10 mouse cellular contexts compared by ENCODE assay signal in genomic region chr13:81181459-81181858, GRCm38 (mm10).
DNase-seq lines count a peak whose midpoint lies in the region; ATAC-seq and TF ChIP-seq lines count a peak whose summit lies in the region.
"Had no signal": no experiment of that assay in that cellular context is flagged by ENCODE, and none has a peak within 500 bp of the region (broad histone marks: within the 10 kb centered on the region; RNA-seq: fewer than 3 reads in every experiment).

No protein-coding gene starts in this region.

- no peak overlapping the region for H3ac ChIP-seq in myocyte (ENCODE audit: control insufficient read depth, insufficient read length)

- H3K27me3 ChIP-seq in embryonic facial prominence, embryonic 13.5 days = no peaks in the 10 kb centered on the region
- H3K27me3 ChIP-seq in embryonic facial prominence, embryonic 10.5 days (replicated peaks; ENCODE audit: low read depth, poor library complexity, severe bottlenecking) = no peaks in the 10 kb centered on the region
- no peaks in the 10 kb centered on the region for H3K27me3 ChIP-seq in kidney, embryonic 14.5 days (ENCODE audit: control insufficient read depth, insufficient read depth, low read length)
- no peaks in the 10 kb centered on the region for H3K27me3 ChIP-seq in kidney, adult 2 months (replicated peaks; ENCODE audit: control insufficient read depth, insufficient read depth, low read length)
- no peaks in the 10 kb centered on the region for H3K27me3 ChIP-seq in myocyte (ENCODE audit: control insufficient read depth, insufficient read depth, insufficient read length)
- H3K27me3 ChIP-seq: liver, embryonic 15.5 days had no signal

- ATAC-seq in embryonic facial prominence, embryonic 13.5 days (ENCODE audit: insufficient number of reproducible peaks, insufficient read depth, low FRiP score, low TSS enrichment, low read depth) = no peak
- ATAC-seq in kidney, embryonic 14.5 days (ENCODE audit: low FRiP score, low TSS enrichment) = peak; percentile 68; the same call in 1 of the 2 replicates

- no peak for TF ChIP-seq CTCF in kidney, adult 2 months (conservative IDR thresholded peaks at IDR 0.05; ENCODE audit: insufficient read depth, insufficient read length, low read depth, low read length)

- H3K4me2 ChIP-seq in embryonic facial prominence, embryonic 13.5 days = no peak overlapping the region
- H3K4me2 ChIP-seq in kidney, embryonic 14.5 days (replicated peaks; ENCODE audit: low read depth, low read length) = no peak overlapping the region
- peak overlapping the region; percentile 65 for H3K4me2 ChIP-seq in myocyte (ENCODE audit: low read depth)
- H3K4me2 ChIP-seq: liver, embryonic 15.5 days had no signal

- H3K9me3 ChIP-seq in embryonic facial prominence, embryonic 13.5 days = no peaks in the 10 kb centered on the region
- H3K9me3 ChIP-seq in embryonic facial prominence, embryonic 10.5 days = no peaks in the 10 kb centered on the region
- H3K9me3 ChIP-seq in kidney, embryonic 14.5 days (ENCODE audit: control insufficient read depth, low read length) = no peaks in the 10 kb centered on the region
- H3K9me3 ChIP-seq: liver, embryonic 15.5 days had no signal

- no peak overlapping the region for H3K9ac ChIP-seq in embryonic facial prominence, embryonic 13.5 days
- no peak overlapping the region for H3K9ac ChIP-seq in kidney, embryonic 14.5 days (ENCODE audit: low read depth, low read length)
- H3K9ac ChIP-seq: liver, embryonic 15.5 days had no signal

- no peak for DNase-seq in embryonic facial prominence, embryonic 10.5 days (ENCODE audit: low spot score)
- no peak for DNase-seq in kidney, adult 2 months
- DNase-seq in retina, postnatal 1 day = peak; percentile 42
- DNase-seq in retina, embryonic 14.5 days (ENCODE audit: low spot score) = no peak
- no peak for DNase-seq in thymus, postnatal 25 days
- DNase-seq: cerebellum, adult 11 months had no signal

- H3K4me3 ChIP-seq in embryonic facial prominence, embryonic 13.5 days = no peak overlapping the region
- no peak overlapping the region for H3K4me3 ChIP-seq in embryonic facial prominence, embryonic 10.5 days
- no peak overlapping the region for H3K4me3 ChIP-seq in kidney, embryonic 14.5 days (ENCODE audit: low read length)
- no peak overlapping the region for H3K4me3 ChIP-seq in kidney, adult 2 months (ENCODE audit: insufficient read depth, low read depth, low read length)
- H3K4me3 ChIP-seq in myocyte = no peak overlapping the region
- H3K4me3 ChIP-seq: liver, embryonic 15.5 days had no signal

- H3K4me1 ChIP-seq in embryonic facial prominence, embryonic 13.5 days = peaks cover 18% of the 10 kb centered on the region
- no peaks in the 10 kb centered on the region for H3K4me1 ChIP-seq in embryonic facial prominence, embryonic 10.5 days
- H3K4me1 ChIP-seq in kidney, embryonic 14.5 days (ENCODE audit: control insufficient read depth, insufficient read depth, low read length) = 0 out of 2 replicates have a peak, but pooled peaks cover 6% of the 10 kb centered on the region
- H3K4me1 ChIP-seq in kidney, adult 2 months (ENCODE audit: control insufficient read depth, insufficient read depth, low read length) = no peaks in the 10 kb centered on the region
- H3K4me1 ChIP-seq: liver, embryonic 15.5 days had no signal

- H3K27ac ChIP-seq in embryonic facial prominence, embryonic 13.5 days = 0 out of 2 replicates have a peak overlapping the region, but pooled peaks have one; percentile 22
- H3K27ac ChIP-seq in embryonic facial prominence, embryonic 10.5 days (replicated peaks) = no peak overlapping the region
- no peak overlapping the region for H3K27ac ChIP-seq in kidney, embryonic 14.5 days (ENCODE audit: low read depth, low read length)
- H3K27ac ChIP-seq in kidney, adult 2 months (ENCODE audit: insufficient read depth, low read depth, low read length) = no peak overlapping the region
- H3K27ac ChIP-seq: liver, embryonic 15.5 days had no signal

- 53% methylated on average over 4 of the region's 4 CpGs for WGBS in embryonic facial prominence, embryonic 13.5 days
- WGBS in embryonic facial prominence, embryonic 10.5 days = 85% methylated on average over 4 of the region's 4 CpGs
- WGBS in kidney, embryonic 14.5 days = 33% methylated on average over 4 of the region's 4 CpGs
- 63% methylated on average over 4 of the region's 4 CpGs for WGBS in kidney, adult 2 months

- H3K36me3 ChIP-seq in embryonic facial prominence, embryonic 13.5 days = no peaks in the 10 kb centered on the region
- H3K36me3 ChIP-seq in embryonic facial prominence, embryonic 10.5 days (replicated peaks) = no peaks in the 10 kb centered on the region
- no peaks in the 10 kb centered on the region for H3K36me3 ChIP-seq in kidney, embryonic 14.5 days (ENCODE audit: control insufficient read depth, insufficient read depth, low read length)
- no peaks in the 10 kb centered on the region for H3K36me3 ChIP-seq in kidney, adult 2 months (ENCODE audit: control insufficient read depth, insufficient read depth, low read length)
- no peaks in the 10 kb centered on the region for H3K36me3 ChIP-seq in myocyte (ENCODE audit: control insufficient read depth, insufficient read depth)
- H3K36me3 ChIP-seq: liver, embryonic 15.5 days had no signal

- H3K79me2 ChIP-seq in myocyte (ENCODE audit: control insufficient read depth, insufficient read depth) = no peaks in the 10 kb centered on the region

- no peak for TF ChIP-seq POLR2A in kidney, adult 2 months (IDR thresholded peaks at IDR 0.05; ENCODE audit: low read depth, low read length)
- TF ChIP-seq POLR2A in myocyte (IDR thresholded peaks at IDR 0.05; ENCODE audit: insufficient read length, low read depth) = no peak

TF ChIP-seq in myocyte, 11 proteins besides CTCF, POLR2A, EP300 and RAD21:
- TF ChIP-seq TCF12 (IDR thresholded peaks at IDR 0.05; ENCODE audit: insufficient read depth, poor library complexity, severe bottlenecking) (no peak), USF1 (IDR thresholded peaks at IDR 0.05; ENCODE audit: low read depth) (no peak), TCF3 (IDR thresholded peaks at IDR 0.05; ENCODE audit: insufficient read length, low read depth) (no peak), REST (IDR thresholded peaks at IDR 0.05; ENCODE audit: insufficient read depth, insufficient read length) (no peak), MYOG (IDR thresholded peaks at IDR 0.05; ENCODE audit: control insufficient read depth in 1 of 3, insufficient read depth in 1 of 3, insufficient read length in 2 of 3, low read depth in 2 of 3) (no peak), POLR2AphosphoS2 (IDR thresholded peaks at IDR 0.05; ENCODE audit: insufficient read length, low read depth) (no peak), MYOD1 (IDR thresholded peaks at IDR 0.05; ENCODE audit: control insufficient read depth in 1 of 3, insufficient read length in 2 of 3, low read depth in 2 of 3) (no peak), MAX (IDR thresholded peaks at IDR 0.05; ENCODE audit: low read depth) (no peak), SRF (IDR thresholded peaks at IDR 0.05; ENCODE audit: control insufficient read depth, insufficient read length, low read depth) (no peak)
